Mouse (Mus musculus) forebrain, embryonic 16.5 days (tissue): ENCODE results near the gene Slc29a3. TPM values are rescaled to one million over a fixed set of nuclear protein-coding genes. Genes with fewer than 3 reads are reported as not detected.

Experiments
- ATAC-seq: fragments of 200-750 bp; cut with Nextera tagmentation; 2 replicates; pipeline ENCODE4 v1.8.0; 2017; ENCODE audit warnings: mild to moderate bottlenecking, moderate library complexity
- H3K27ac ChIP-seq: fragments of 300-500 bp; sonication (generic); 2 replicates; pipeline ENCODE4 v1.5.1; 2014; ENCODE audit warnings: low read length, control low read depth
- H3K27me3 ChIP-seq: fragments of 300-500 bp; sonication (generic); replicated peaks from 2 replicates; pipeline ENCODE4 v1.6.1; 2014; ENCODE audit warnings: low read length; ENCODE audit not compliant: control insufficient read depth, insufficient read depth
- H3K36me3 ChIP-seq: fragments of 300-500 bp; sonication (generic); 2 replicates; pipeline ENCODE4 v1.6.1; 2014; ENCODE audit not compliant: control insufficient read depth, insufficient read depth
- H3K4me1 ChIP-seq: fragments of 300-500 bp; sonication (generic); replicated peaks from 2 replicates; pipeline ENCODE4 v1.6.1; 2014; ENCODE audit warnings: low read length; ENCODE audit not compliant: control insufficient read depth, insufficient read depth
- H3K4me2 ChIP-seq: fragments of 300-500 bp; sonication (generic); 2 replicates; pipeline ENCODE4 v1.6.1; 2014; ENCODE audit warnings: mild to moderate bottlenecking, low read length, control low read depth
- H3K4me3 ChIP-seq: fragments of 300-500 bp; sonication (generic); replicated peaks from 2 replicates; pipeline ENCODE4 v1.5.1; 2014; ENCODE audit warnings: mild to moderate bottlenecking, low read length, control low read depth
- H3K9ac ChIP-seq: fragments of 300-500 bp; sonication (generic); replicated peaks from 2 replicates; pipeline ENCODE4 v1.6.1; 2014; ENCODE audit warnings: low read depth, low read length, control low read depth
- H3K9me3 ChIP-seq: fragments of 300-500 bp; sonication (generic); 2 replicates; pipeline ENCODE4 v1.6.1; 2016; ENCODE audit warnings: low read length; ENCODE audit not compliant: control insufficient read depth
- WGBS: fragments of 180-500 bp; shearing (Covaris S2); extraction: QIAGEN DNeasy Blood & Tissue Kit; methylation state at CpG from one replicate; pipeline ENCODE4 v1.1.7; 2014; 5-methylcytosine and 5-hydroxymethylcytosine counted together
- polyA plus RNA-seq: library from polyadenylated mRNA; unstranded; fragments of >200 nt; fragmentation: Nextera tagmentation; extraction: Ambion mirVana; gene quantifications from 2 replicates; pipeline ENCODE4 v1.2.1, GENCODE M21; 2015

Slc29a3 gene
- polyA plus RNA-seq, 1 experiment from 2014 or later: 13.0 TPM

- WGBS: 92% methylated on average over 6 of the region's 6 CpGs
- Histone ChIP-seq H3K36me3 (no peaks in the 10 kb centered on the region), H3K9me3 (no peaks in the 10 kb centered on the region), H3K4me3 (no peak within 1 kb of the TSS), H3K27ac (no peak within 1 kb of the TSS), H3K27me3 (no peaks in the 10 kb centered on the region), H3K9ac (no peak within 1 kb of the TSS), H3K4me1 (peaks cover 10% of the 10 kb centered on the region), H3K4me2 (no peak within 1 kb of the TSS)
- no peak for ATAC-seq
These were observed 56.2 kb downstream of the Slc29a3 start, which contains the start of gene Cdh23 for GRCm38 (mm10) chr10:60696390-60696789. Cdh23 (minus strand) TSS chr10:60696490.

- WGBS: 29% methylated on average over 20 of the region's 20 CpGs
- H3K4me2 ChIP-seq: peak overlapping the region; percentile 32
- no peak overlapping the region for H3K27ac ChIP-seq
These were observed 60.8 kb downstream of the Slc29a3 start for GRCm38 (mm10) chr10:60691671-60692390.

GRCm38 (mm10) chr10:60690960-60691359 lies 61.6 kb downstream of the Slc29a3 start:
- H3K9me3 ChIP-seq: no peaks in the 10 kb centered on the region
- H3K4me3 ChIP-seq: no peak overlapping the region
- no peak overlapping the region for H3K4me2 ChIP-seq
- ATAC-seq: no peak
- no peak overlapping the region for H3K9ac ChIP-seq
- no peaks in the 10 kb centered on the region for H3K36me3 ChIP-seq
- peaks cover 32% of the 10 kb centered on the region for H3K27me3 ChIP-seq
- no peak overlapping the region for H3K27ac ChIP-seq
- WGBS: 40% methylated on average over 6 of the region's 6 CpGs
- peaks cover 28% of the 10 kb centered on the region for H3K4me1 ChIP-seq

More at GRCm38 (mm10) chr10:60691671-60692390, 60.8 kb downstream of the Slc29a3 start:
- peaks cover 24% of the 10 kb centered on the region for H3K27me3 ChIP-seq
- H3K36me3 ChIP-seq: no peaks in the 10 kb centered on the region
- H3K4me3 ChIP-seq: no peak overlapping the region
- no peaks in the 10 kb centered on the region for H3K9me3 ChIP-seq
- 0 out of 2 replicates have a peak overlapping the region, but pooled peaks have one; percentile 12 for H3K9ac ChIP-seq
- peaks cover 19% of the 10 kb centered on the region for H3K4me1 ChIP-seq
- ATAC-seq: peak; percentile 78

- Histone ChIP-seq H3K9ac (no peak overlapping the region), H3K27me3 (peaks cover 48% of the 10 kb centered on the region), H3K27ac (no peak overlapping the region), H3K4me3 (no peak overlapping the region), H3K4me1 (peaks cover 32% of the 10 kb centered on the region), H3K9me3 (no peaks in the 10 kb centered on the region), H3K36me3 (no peaks in the 10 kb centered on the region), H3K4me2 (no peak overlapping the region)
- no peak for ATAC-seq
- WGBS: 81% methylated on average over 4 of the region's 4 CpGs
These were observed 63.2 kb downstream of the Slc29a3 start for GRCm38 (mm10) chr10:60689396-60689795.

- peak; percentile 69 for ATAC-seq
- WGBS: under 1% methylated on average over 65 of the region's 76 CpGs
- Histone ChIP-seq H3K4me2 (peak overlapping the region; percentile 100), H3K36me3 (no peaks in the 10 kb centered on the region), H3K4me1 (peaks cover 31% of the 10 kb centered on the region), H3K27me3 (peaks cover 56% of the 10 kb centered on the region), H3K27ac (no peak overlapping the region), H3K4me3 (peak overlapping the region; percentile 78), H3K9me3 (no peaks in the 10 kb centered on the region), H3K9ac (peak overlapping the region; percentile 73)
These were observed 65.4 kb downstream of the Slc29a3 start for GRCm38 (mm10) chr10:60687011-60687776.

GRCm38 (mm10) chr10:60686641-60686975 lies 66.0 kb downstream of the Slc29a3 start:
- H3K27me3 ChIP-seq: peaks cover 56% of the 10 kb centered on the region
- H3K4me2 ChIP-seq: peak overlapping the region; percentile 100
- H3K9me3 ChIP-seq: no peaks in the 10 kb centered on the region
- peaks cover 25% of the 10 kb centered on the region for H3K4me1 ChIP-seq
- peak overlapping the region; percentile 73 for H3K9ac ChIP-seq
- H3K4me3 ChIP-seq: peak overlapping the region; percentile 78
- ATAC-seq: 0 out of 2 replicates have a peak, but pooled peaks have one; percentile 5
- WGBS: under 1% methylated on average over 37 of the region's 37 CpGs
- no peak overlapping the region for H3K27ac ChIP-seq
- no peaks in the 10 kb centered on the region for H3K36me3 ChIP-seq

GRCm38 (mm10) chr10:60685764-60686640 lies 66.6 kb downstream of the Slc29a3 start:
- no peak for ATAC-seq
- 6% methylated on average over 50 of the region's 50 CpGs for whole genome bisulfite sequencing
- Histone ChIP-seq H3K27ac (no peak overlapping the region), H3K9ac (no peak overlapping the region), H3K9me3 (no peaks in the 10 kb centered on the region), H3K36me3 (no peaks in the 10 kb centered on the region), H3K4me2 (peak overlapping the region; percentile 100), H3K4me3 (peak overlapping the region; percentile 78), H3K4me1 (peaks cover 19% of the 10 kb centered on the region), H3K27me3 (peaks cover 56% of the 10 kb centered on the region)

GRCm38 (mm10) chr10:60678926-60679325 lies 73.7 kb downstream of the Slc29a3 start:
- no peak for ATAC-seq
- H3K27me3 ChIP-seq: peaks cover 4% of the 10 kb centered on the region
- H3K27ac ChIP-seq: no peak overlapping the region
- no peak overlapping the region for H3K4me2 ChIP-seq
- no peak overlapping the region for H3K4me3 ChIP-seq
- H3K9ac ChIP-seq: no peak overlapping the region
- H3K9me3 ChIP-seq: no peaks in the 10 kb centered on the region; the same call in 1 of the 2 replicates
- 84% methylated on average over 3 of the region's 3 CpGs for WGBS
- H3K36me3 ChIP-seq: no peaks in the 10 kb centered on the region
- H3K4me1 ChIP-seq: no peaks in the 10 kb centered on the region
